8 mouse cellular contexts compared by ENCODE assay signal in genomic region chr15:36688051-36688754, GRCm38 (mm10).
A peak's percentile ranks its signal among the peaks of the same experiment; 100 is the strongest.
DNase-seq lines count a peak whose midpoint lies in the region; ATAC-seq and TF ChIP-seq lines count a peak whose summit lies in the region.

No protein-coding gene starts in this region.

- no peaks in the 10 kb centered on the region for H3K36me3 ChIP-seq in kidney, postnatal 0 days (ENCODE audit: insufficient read depth, low read length)
- no peaks in the 10 kb centered on the region for H3K36me3 ChIP-seq in limb, embryonic 11.5 days (ENCODE audit: control insufficient read depth, insufficient read depth, low read length)

- intact Hi-C loops in left cerebral cortex, postnatal 25 days (cut with DNase I): no loop called here

- 9% methylated on average over 17 of the region's 17 CpGs for WGBS in kidney, postnatal 0 days
- 9% methylated on average over 17 of the region's 17 CpGs for WGBS in limb, embryonic 11.5 days

- peak; percentile 33 for DNase-seq in kidney, postnatal 0 days (ENCODE audit: low spot score)
- DNase-seq in kidney, adult 18-20 months: no peak
- DNase-seq in c-Kit-positive CD71-positive TER-119-negative erythroid progenitor cells, embryonic 14.5 days (ENCODE audit: low read depth): peak; percentile 20
- peak; percentile 20 for DNase-seq in limb, embryonic 11.5 days (ENCODE audit: low spot score)
- DNase-seq in adrenal gland, adult 2 months: no peak
- DNase-seq in ovary, postnatal 14 days (ENCODE audit: low spot score): no peak
- no peak for DNase-seq in left cerebral cortex, postnatal 25 days (ENCODE audit: low spot score in 2 of 2)

- H3K27ac ChIP-seq in kidney, postnatal 0 days: no peak overlapping the region
- H3K27ac ChIP-seq in limb, embryonic 11.5 days (replicated peaks; ENCODE audit: low read depth, low read length): no peak overlapping the region

- no peaks in the 10 kb centered on the region for H3K9me3 ChIP-seq in kidney, postnatal 0 days (replicated peaks; ENCODE audit: low read length)
- no peaks in the 10 kb centered on the region for H3K9me3 ChIP-seq in limb, embryonic 11.5 days (ENCODE audit: control insufficient read depth, low read length)

- H3K4me3 ChIP-seq in kidney, postnatal 0 days (replicated peaks; ENCODE audit: low read depth, low read length): no peak overlapping the region
- H3K4me3 ChIP-seq in limb, embryonic 11.5 days (ENCODE audit: low read depth, low read length): no peak overlapping the region

- H3K27me3 ChIP-seq in kidney, postnatal 0 days (ENCODE audit: insufficient read depth, low read length): no peaks in the 10 kb centered on the region
- no peaks in the 10 kb centered on the region for H3K27me3 ChIP-seq in limb, embryonic 11.5 days (ENCODE audit: control insufficient read depth, insufficient read depth, low read length)

- H3K4me2 ChIP-seq in kidney, postnatal 0 days (ENCODE audit: low read length): peak overlapping the region; percentile 40
- peak overlapping the region; percentile 18; the same call in 1 of the 2 replicates for H3K4me2 ChIP-seq in limb, embryonic 11.5 days (ENCODE audit: low read depth, severe bottlenecking)

- ATAC-seq in kidney, postnatal 0 days (replicated peaks; ENCODE audit: low FRiP score, low read depth): peak; percentile 68; the same call in 1 of the 2 replicates
- no peak for ATAC-seq in limb, embryonic 11.5 days (ENCODE audit: insufficient number of reproducible peaks, low FRiP score, low TSS enrichment, low read depth)
- 0 out of 2 replicates have a peak, but pooled peaks have one; percentile 10 for ATAC-seq in monocyte, adult 5-6 weeks (replicated peaks; ENCODE audit: insufficient number of reproducible peaks, low FRiP score, low TSS enrichment, poor library complexity, severe bottlenecking)

- no peak overlapping the region for H3K9ac ChIP-seq in kidney, postnatal 0 days (ENCODE audit: low read depth, low read length)
- no peak overlapping the region for H3K9ac ChIP-seq in limb, embryonic 11.5 days (ENCODE audit: low read length)

- no peak for TF ChIP-seq CTCF in kidney, postnatal 0 days (IDR thresholded peaks at IDR 0.05; ENCODE audit: low read depth)

- no peaks in the 10 kb centered on the region for H3K4me1 ChIP-seq in kidney, postnatal 0 days (replicated peaks; ENCODE audit: insufficient read depth, low read length)
- H3K4me1 ChIP-seq in limb, embryonic 11.5 days (ENCODE audit: control insufficient read depth, insufficient read depth, low read length): 0 out of 2 replicates have a peak, but pooled peaks cover 2% of the 10 kb centered on the region

Comparison
In these comparisons a context has a peak if more than half of its experiments do, and no peak if none do; other contexts are left out.
1. DNase-seq: peak in kidney, postnatal 0 days (single experiment), c-Kit-positive CD71-positive TER-119-negative erythroid progenitor cells, embryonic 14.5 days (single experiment) and limb, embryonic 11.5 days (single experiment); none in kidney, adult 18-20 months (single experiment), adrenal gland, adult 2 months (single experiment), ovary, postnatal 14 days (single experiment) and left cerebral cortex, postnatal 25 days (0 of 2).